Mouse (Mus musculus): ENCODE results near the gene Abcf3. TPM values are rescaled to one million over a fixed set of nuclear protein-coding genes. Genes with fewer than 3 reads are reported as not detected.

The Abcf3 gene
- polyA plus RNA-seq, 1 experiment from 2014 or later, result 51.1 TPM

DNA sequence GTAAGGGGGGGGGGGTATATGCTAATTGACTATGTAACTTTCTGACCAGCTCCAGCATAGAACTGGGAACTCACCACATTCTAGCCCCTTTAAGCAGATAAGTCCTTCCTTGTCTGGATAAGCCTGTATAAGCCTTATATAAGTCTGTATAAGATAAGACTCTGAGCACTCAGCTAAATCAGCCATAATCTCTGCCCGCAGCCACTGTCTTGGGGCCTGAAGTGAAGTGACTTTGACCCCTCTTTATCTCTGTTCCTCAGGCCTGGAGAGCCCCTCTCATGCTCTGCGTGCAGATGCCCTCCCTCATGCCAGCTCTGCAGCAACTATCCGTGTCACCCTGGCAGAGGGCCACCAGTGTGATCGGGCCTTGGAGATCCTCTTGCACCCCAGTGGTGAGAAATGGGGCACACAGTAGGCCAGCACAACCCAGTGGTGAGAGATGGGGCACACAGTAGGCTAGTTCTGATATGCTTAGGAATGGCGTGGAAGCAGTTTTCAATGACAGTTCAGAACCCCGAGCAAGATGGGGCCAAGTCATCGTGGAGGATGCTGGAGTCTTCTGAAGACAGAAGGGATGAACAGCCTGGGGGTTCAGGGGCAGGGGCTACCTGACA is 46.8 kb downstream of the Abcf3 start:
- H3K9me3 ChIP-seq (ENCODE audit: low read depth, low read length), result no peaks in the 10 kb centered on the region
- H3K4me1 ChIP-seq (ENCODE audit: insufficient read depth), result no peaks in the 10 kb centered on the region
- H3K27ac ChIP-seq (ENCODE audit: low read depth), result no peak overlapping the region
- no peak for DNase-seq
- H3K4me3 ChIP-seq (ENCODE audit: low read depth, low read length), result no peak overlapping the region
- no peak overlapping the region for H3K9ac ChIP-seq
- no peak for ATAC-seq (ENCODE audit: insufficient read depth)
- no peak overlapping the region for H3K4me2 ChIP-seq
- no peak for TF ChIP-seq CTCF (IDR thresholded peaks at IDR 0.05; ENCODE audit: low read depth)
- H3K36me3 ChIP-seq (ENCODE audit: insufficient read depth), result no peaks in the 10 kb centered on the region
- peaks cover 42% of the 10 kb centered on the region for H3K27me3 ChIP-seq (ENCODE audit: insufficient read depth, low read length)
- WGBS, result 74% methylated on average over 7 of the region's 7 CpGs

DNA sequence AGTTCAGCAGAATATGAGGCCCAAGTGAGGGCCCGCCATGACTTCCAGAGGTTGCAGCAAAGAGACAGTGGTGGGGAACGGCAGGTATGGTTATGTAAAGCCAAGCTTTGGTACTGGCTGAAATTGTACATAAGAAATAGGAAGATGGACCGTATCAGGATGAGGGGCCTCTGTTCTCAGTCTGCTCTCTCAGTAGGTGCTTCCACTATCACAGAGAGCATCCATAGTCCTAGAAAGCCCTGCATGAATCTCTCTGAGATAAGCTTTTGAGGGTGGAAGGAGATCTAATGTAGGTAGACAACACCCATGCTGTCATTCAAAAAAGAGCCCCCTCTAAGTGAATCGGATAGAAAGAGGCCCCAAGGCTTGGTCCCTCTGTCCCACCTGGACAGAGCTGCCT is 47.4 kb downstream of the Abcf3 start:
- no peak overlapping the region for H3K27ac ChIP-seq (ENCODE audit: low read depth)
- H3K36me3 ChIP-seq (ENCODE audit: insufficient read depth), result no peaks in the 10 kb centered on the region
- 86% methylated on average over 4 of the region's 4 CpGs for WGBS
- no peak overlapping the region for H3K9ac ChIP-seq
- no peak for TF ChIP-seq CTCF (IDR thresholded peaks at IDR 0.05; ENCODE audit: low read depth)
- peaks cover 37% of the 10 kb centered on the region for H3K27me3 ChIP-seq (ENCODE audit: insufficient read depth, low read length)
- DNase-seq (no peak), ATAC-seq (ENCODE audit: insufficient read depth) (no peak)
- no peaks in the 10 kb centered on the region for H3K4me1 ChIP-seq (ENCODE audit: insufficient read depth)
- H3K9me3 ChIP-seq (ENCODE audit: low read depth, low read length), result no peaks in the 10 kb centered on the region
- H3K4me3 ChIP-seq (ENCODE audit: low read depth, low read length), result no peak overlapping the region
- H3K4me2 ChIP-seq, result no peak overlapping the region

DNA sequence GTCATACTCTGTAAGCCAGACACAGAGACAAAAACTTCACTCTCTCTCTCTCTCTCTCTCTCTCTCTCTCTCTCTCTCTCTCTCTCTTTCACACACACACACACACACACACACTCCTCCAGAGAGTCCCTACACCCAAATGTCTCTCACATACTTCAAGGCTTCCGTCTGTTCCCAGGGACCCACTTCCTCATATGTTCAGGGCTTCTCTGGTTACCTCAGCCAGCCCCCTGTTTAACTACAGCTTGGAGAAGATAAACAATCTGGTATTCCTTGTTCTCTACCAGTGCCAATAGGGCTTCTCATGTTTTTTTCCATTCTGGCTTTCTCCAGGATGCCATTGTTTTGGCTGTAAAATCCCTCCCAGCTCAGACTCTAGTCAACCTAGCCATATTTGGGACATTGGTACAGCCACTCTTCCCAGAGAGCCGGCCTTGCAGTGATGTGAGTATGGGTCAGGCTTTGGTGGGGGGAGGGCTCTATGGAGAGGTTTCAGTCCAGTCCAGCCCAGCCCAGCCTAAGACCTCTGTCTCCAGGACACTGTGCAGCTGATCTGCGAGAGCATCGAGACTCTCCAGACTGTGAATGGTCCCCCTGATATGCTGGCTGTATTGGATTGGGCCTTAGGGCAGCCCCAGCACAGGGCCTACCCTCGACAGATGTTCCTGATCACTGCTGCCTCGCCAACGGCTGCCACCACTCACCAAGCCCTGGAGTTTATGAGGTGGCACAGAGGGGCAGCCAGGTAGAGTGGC is 48.5 kb downstream of the Abcf3 start:
- peak; percentile 39; the same call in 1 of the 2 replicates for ATAC-seq (ENCODE audit: insufficient read depth)
- no peak overlapping the region for H3K27ac ChIP-seq (ENCODE audit: low read depth)
- H3K9me3 ChIP-seq (ENCODE audit: low read depth, low read length), result no peaks in the 10 kb centered on the region
- no peaks in the 10 kb centered on the region for H3K36me3 ChIP-seq (ENCODE audit: insufficient read depth)
- no peak overlapping the region for H3K9ac ChIP-seq
- DNase-seq, result no peak
- H3K4me1 ChIP-seq (ENCODE audit: insufficient read depth), result no peaks in the 10 kb centered on the region
- H3K4me2 ChIP-seq, result no peak overlapping the region
- no peak for TF ChIP-seq CTCF (IDR thresholded peaks at IDR 0.05; ENCODE audit: low read depth)
- 47% methylated on average over 7 of the region's 7 CpGs for WGBS
- H3K27me3 ChIP-seq (ENCODE audit: insufficient read depth, low read length), result peaks cover 25% of the 10 kb centered on the region
- H3K4me3 ChIP-seq (ENCODE audit: low read depth, low read length), result no peak overlapping the region

DNA sequence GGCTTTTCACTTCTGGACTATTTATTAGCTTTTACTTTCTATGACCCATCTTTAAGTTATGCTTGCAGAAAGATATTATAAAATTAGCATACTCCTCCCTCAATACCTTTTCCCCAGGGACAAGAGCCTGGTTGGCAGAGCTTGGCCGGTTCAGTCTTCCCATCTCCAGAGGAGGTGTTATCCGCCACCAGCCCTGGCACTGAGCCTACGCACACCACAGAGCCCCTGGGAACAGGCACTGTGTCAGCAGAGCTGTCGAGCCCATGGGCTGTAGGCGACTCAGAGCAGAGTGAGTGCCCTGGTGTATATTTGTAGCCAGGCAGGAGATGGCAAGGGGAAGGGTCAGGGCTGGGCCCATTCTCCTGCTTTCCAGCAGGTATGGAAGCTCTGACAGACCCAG is 52.1 kb downstream of the Abcf3 start:
- no peak overlapping the region for H3K4me2 ChIP-seq
- no peaks in the 10 kb centered on the region for H3K9me3 ChIP-seq (ENCODE audit: low read depth, low read length)
- H3K4me3 ChIP-seq (ENCODE audit: low read depth, low read length), result no peak overlapping the region
- H3K36me3 ChIP-seq (ENCODE audit: insufficient read depth), result peaks cover 13% of the 10 kb centered on the region
- DNase-seq (no peak), ATAC-seq (ENCODE audit: insufficient read depth) (no peak)
- H3K27ac ChIP-seq (ENCODE audit: low read depth), result no peak overlapping the region
- no peak for TF ChIP-seq CTCF (IDR thresholded peaks at IDR 0.05; ENCODE audit: low read depth)
- WGBS, result 67% methylated on average over 5 of the region's 5 CpGs
- H3K4me1 ChIP-seq (ENCODE audit: insufficient read depth), result no peaks in the 10 kb centered on the region
- H3K9ac ChIP-seq, result no peak overlapping the region
- no peaks in the 10 kb centered on the region for H3K27me3 ChIP-seq (ENCODE audit: insufficient read depth, low read length)

DNA sequence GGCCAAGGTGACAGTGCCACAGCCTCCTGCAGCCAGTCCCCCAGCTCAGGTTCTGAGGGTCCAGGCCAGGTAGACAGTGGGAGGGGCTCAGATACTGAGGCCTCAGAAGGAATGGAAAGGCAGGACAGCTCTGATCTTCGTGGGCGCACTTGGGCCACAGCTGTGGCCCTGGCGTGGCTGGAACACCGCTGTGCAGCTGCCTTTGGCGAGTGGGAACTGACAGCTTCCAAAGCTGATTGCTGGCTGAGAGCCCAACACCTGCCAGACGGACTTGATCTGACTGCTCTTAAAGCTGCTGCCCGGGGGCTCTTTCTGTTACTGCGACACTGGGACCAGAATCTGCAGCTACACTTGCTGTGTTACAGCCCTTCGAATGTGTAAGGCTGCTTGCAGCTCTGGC is 56.3 kb downstream of the Abcf3 start:
- ATAC-seq (ENCODE audit: insufficient read depth) (no peak), DNase-seq (peak; percentile 49)
- WGBS, result 44% methylated on average over 9 of the region's 9 CpGs

DNA sequence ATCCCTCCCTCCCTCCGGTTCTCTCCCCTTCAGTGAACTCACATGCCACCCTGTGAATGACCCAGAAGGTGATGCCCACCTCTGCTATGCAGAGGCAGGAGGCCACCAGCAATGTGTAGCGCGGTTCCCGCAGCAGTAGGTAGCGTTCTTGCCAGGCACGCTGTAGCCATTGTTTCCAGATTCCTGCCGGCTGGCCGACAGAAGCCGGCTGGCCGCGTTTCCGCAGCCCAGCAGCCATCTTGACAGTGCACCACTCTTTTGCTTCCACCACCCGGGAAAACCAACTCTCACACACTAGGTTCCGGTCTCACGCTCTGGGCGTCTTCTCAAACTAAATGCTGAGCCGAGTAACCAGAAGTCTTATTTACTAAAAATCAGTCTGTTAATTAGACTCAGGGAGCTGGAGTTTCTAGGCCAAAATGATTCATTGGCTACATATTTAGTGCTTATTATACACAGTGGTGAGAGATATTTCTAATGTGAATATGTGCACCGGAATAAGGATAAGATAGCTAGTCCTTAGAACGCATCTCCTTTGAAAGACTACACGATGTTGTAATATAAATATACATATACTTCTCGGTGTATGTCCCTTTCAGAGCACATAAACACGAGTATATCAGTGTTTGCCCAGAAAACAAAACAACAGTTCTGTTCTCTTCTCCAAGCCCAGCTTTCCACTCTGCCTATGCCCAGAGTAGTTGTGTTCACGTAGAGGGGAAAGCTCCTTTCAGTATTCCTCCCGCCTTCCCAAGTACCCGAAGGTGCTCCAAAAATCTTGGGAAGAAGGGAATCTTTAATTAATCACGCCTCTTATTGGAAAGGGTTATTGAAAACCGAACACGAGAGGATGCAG is 62.4 kb downstream of the Abcf3 start:
- ATAC-seq (ENCODE audit: insufficient read depth), result peak; percentile 69
- Histone ChIP-seq H3K4me1 (ENCODE audit: insufficient read depth) (peaks cover 3% of the 10 kb centered on the region), H3K9ac (peak overlapping the region; percentile 81), H3K9me3 (ENCODE audit: low read depth, low read length) (no peaks in the 10 kb centered on the region), H3K36me3 (ENCODE audit: insufficient read depth) (peaks cover 23% of the 10 kb centered on the region), H3K27me3 (ENCODE audit: insufficient read depth, low read length) (no peaks in the 10 kb centered on the region), H3K4me2 (peak overlapping the region; percentile 75), H3K4me3 (ENCODE audit: low read depth, low read length) (peak overlapping the region; percentile 82), H3K27ac (ENCODE audit: low read depth) (peak overlapping the region; percentile 70)
- peak; percentile 92 for DNase-seq
- under 1% methylated on average over 28 of the region's 28 CpGs for WGBS
- TF ChIP-seq CTCF (IDR thresholded peaks at IDR 0.05; ENCODE audit: low read depth), result no peak

More for the DNA sequence above, 56.3 kb downstream of the Abcf3 start:
- Histone ChIP-seq H3K27ac (ENCODE audit: low read depth) (no peak overlapping the region), H3K27me3 (ENCODE audit: insufficient read depth, low read length) (no peaks in the 10 kb centered on the region), H3K9me3 (ENCODE audit: low read depth, low read length) (no peaks in the 10 kb centered on the region), H3K9ac (no peak overlapping the region), H3K4me3 (ENCODE audit: low read depth, low read length) (no peak overlapping the region), H3K4me2 (no peak overlapping the region), H3K4me1 (ENCODE audit: insufficient read depth) (peaks cover 2% of the 10 kb centered on the region), H3K36me3 (ENCODE audit: insufficient read depth) (peaks cover 39% of the 10 kb centered on the region)
- no peak for TF ChIP-seq CTCF (IDR thresholded peaks at IDR 0.05; ENCODE audit: low read depth)

MicroRNAs within 50 kb of the gene (microRNA counts, 519-probe panel; counts per million panel counts)
- 2,430 counts per million, percentile 42 among the panel's probes with 10 or more counts for microRNA mmu-miR-1224

Small RNA genes lying within 50 kb of the gene (microRNA-seq; reads per million reads assigned to microRNA genes)
- gene Mir1224 (ENCODE audit: borderline number of aligned reads), result 0.71 reads per million

Other genes starting within 250 kb of the Abcf3 start
- gene Parl, start 246.2 kb upstream of the Abcf3 start, polyA plus RNA-seq (2014; fragmentation: Nextera tagmentation; extraction: Ambion mirVana), result 91.2 and 92.1 TPM in 2 replicates
- not detected in 2 replicates for gene Cyp2ab1, start 223.2 kb upstream of the Abcf3 start, polyA plus RNA-seq (2014; fragmentation: Nextera tagmentation; extraction: Ambion mirVana)
- 60.2 and 63.0 TPM in 2 replicates for gene Abcc5, start 122.2 kb upstream of the Abcf3 start, polyA plus RNA-seq (2014; fragmentation: Nextera tagmentation; extraction: Ambion mirVana)
- 111 and 112 TPM in 2 replicates for gene Eif2b5, start 49.8 kb upstream of the Abcf3 start, polyA plus RNA-seq (2014; fragmentation: Nextera tagmentation; extraction: Ambion mirVana)
- 24.6 and 25.2 TPM in 2 replicates for gene Dvl3, start 31.6 kb upstream of the Abcf3 start, polyA plus RNA-seq (2014; fragmentation: Nextera tagmentation; extraction: Ambion mirVana)
- gene Ap2m1, start 13.1 kb upstream of the Abcf3 start, polyA plus RNA-seq (2014; fragmentation: Nextera tagmentation; extraction: Ambion mirVana), result 641 and 646 TPM in 2 replicates
- gene Vwa5b2, start 40.9 kb downstream of the Abcf3 start, polyA plus RNA-seq (2014; fragmentation: Nextera tagmentation; extraction: Ambion mirVana), result 0.53 and 0.89 TPM in 2 replicates
- 31.5 and 34.6 TPM in 2 replicates for gene Eef1akmt4, start 63.0 kb downstream of the Abcf3 start, polyA plus RNA-seq (2014; fragmentation: Nextera tagmentation; extraction: Ambion mirVana)
- gene Gm49333, start 63.0 kb downstream of the Abcf3 start, polyA plus RNA-seq (2014; fragmentation: Nextera tagmentation; extraction: Ambion mirVana), result not detected in 2 replicates
- 44.1 and 48.9 TPM in 2 replicates for gene Alg3, start 63.2 kb downstream of the Abcf3 start, polyA plus RNA-seq (2014; fragmentation: Nextera tagmentation; extraction: Ambion mirVana)
- gene Camk2n2, start 72.7 kb downstream of the Abcf3 start, polyA plus RNA-seq (2014; fragmentation: Nextera tagmentation; extraction: Ambion mirVana), result 0.72 and 1.3 TPM in 2 replicates
- 2.8 and 2.9 TPM in 2 replicates for gene Ece2, start 81.3 kb downstream of the Abcf3 start, polyA plus RNA-seq (2014; fragmentation: Nextera tagmentation; extraction: Ambion mirVana)
- 345 and 352 TPM in 2 replicates for gene Psmd2, start 103.1 kb downstream of the Abcf3 start, polyA plus RNA-seq (2014; fragmentation: Nextera tagmentation; extraction: Ambion mirVana)
- 176 and 191 TPM in 2 replicates for gene Eif4g1, start 119.7 kb downstream of the Abcf3 start, polyA plus RNA-seq (2014; fragmentation: Nextera tagmentation; extraction: Ambion mirVana)
- 3.4 TPM in 2 replicates for gene Fam131a, start 144.7 kb downstream of the Abcf3 start, polyA plus RNA-seq (2014; fragmentation: Nextera tagmentation; extraction: Ambion mirVana)
- 101 and 114 TPM in 2 replicates for gene Polr2h, start 169.1 kb downstream of the Abcf3 start, polyA plus RNA-seq (2014; fragmentation: Nextera tagmentation; extraction: Ambion mirVana)
- 7.5 and 10.1 TPM in 2 replicates for gene Clcn2, start 169.2 kb downstream of the Abcf3 start, polyA plus RNA-seq (2014; fragmentation: Nextera tagmentation; extraction: Ambion mirVana)
- gene Chrd, start 184.6 kb downstream of the Abcf3 start, polyA plus RNA-seq (2014; fragmentation: Nextera tagmentation; extraction: Ambion mirVana), result 3.4 and 4.8 TPM in 2 replicates
- gene Thpo, start 185.9 kb downstream of the Abcf3 start, polyA plus RNA-seq (2014; fragmentation: Nextera tagmentation; extraction: Ambion mirVana), result 0.76 and 1.1 TPM in 2 replicates

Measured in lung, embryonic 14.5 days (tissue).